Mouse (Mus musculus): Measurements from ENCODE around the gene Pde11a.
"Not testable (repeated sequence)": the region's sequence is repeated elsewhere in the genome, so short reads cannot be mapped to it uniquely, and the experiment has no call there.

The Pde11a gene

GRCm38 (mm10) chr2:75990885-75991539, 347.6 kb downstream of the Pde11a start:
- DNase-seq (ENCODE audit: low read depth, low spot score): no peak

- DNase-seq (ENCODE audit: low read depth, low spot score): no peak
These were observed 348.9 kb downstream of the Pde11a start for GRCm38 (mm10) chr2:75989694-75990093.

GRCm38 (mm10) chr2:75988779-75989363, 349.7 kb downstream of the Pde11a start:
- DNase-seq (ENCODE audit: low read depth, low spot score): no peak

GRCm38 (mm10) chr2:75988378-75988777, 350.2 kb downstream of the Pde11a start:
- no peak for DNase-seq (ENCODE audit: low read depth, low spot score)

- DNase-seq (ENCODE audit: low read depth, low spot score): no peak
These were observed 350.8 kb downstream of the Pde11a start for GRCm38 (mm10) chr2:75987739-75988138.

- DNase-seq (ENCODE audit: low read depth, low spot score): no peak
These were observed 353.4 kb downstream of the Pde11a start for GRCm38 (mm10) chr2:75985124-75985523.

GRCm38 (mm10) chr2:75983847-75984246, 354.7 kb downstream of the Pde11a start:
- no peak for DNase-seq (ENCODE audit: low read depth, low spot score)

- no peak for DNase-seq (ENCODE audit: low read depth, low spot score)
These were observed 355.5 kb downstream of the Pde11a start for GRCm38 (mm10) chr2:75983091-75983490.

- no peak for DNase-seq (ENCODE audit: low read depth, low spot score)
These were observed 355.9 kb downstream of the Pde11a start for GRCm38 (mm10) chr2:75982626-75983025.

GRCm38 (mm10) chr2:75981440-75982081, 357.0 kb downstream of the Pde11a start, which contains the start of gene Ttc30a1:
TSS of gene Ttc30a1 (minus strand) at chr2:75981967.
- not testable (repeated sequence) for DNase-seq (ENCODE audit: low read depth, low spot score)

GRCm38 (mm10) chr2:75980933-75981439, 357.6 kb downstream of the Pde11a start:
- not testable (repeated sequence) for DNase-seq (ENCODE audit: low read depth, low spot score)

- not testable (repeated sequence) for DNase-seq (ENCODE audit: low read depth, low spot score)
These were observed 360.7 kb downstream of the Pde11a start, which contains the start of gene Ttc30a2 for GRCm38 (mm10) chr2:75977752-75978368. TSS of gene Ttc30a2 (minus strand) at chr2:75978170.

GRCm38 (mm10) chr2:75976070-75976469, 362.5 kb downstream of the Pde11a start:
- not testable (repeated sequence) for DNase-seq (ENCODE audit: low read depth, low spot score)

- DNase-seq (ENCODE audit: low read depth, low spot score): no peak
These were observed 364.4 kb downstream of the Pde11a start for GRCm38 (mm10) chr2:75974131-75974530.

GRCm38 (mm10) chr2:75964972-75965371, 373.6 kb downstream of the Pde11a start:
- DNase-seq (ENCODE audit: low read depth, low spot score): peak; percentile 43

- DNase-seq (ENCODE audit: low read depth, low spot score): peak; percentile 42
These were observed 374.1 kb downstream of the Pde11a start for GRCm38 (mm10) chr2:75964512-75964911.

- no peak for DNase-seq (ENCODE audit: low read depth, low spot score)
These were observed 374.5 kb downstream of the Pde11a start for GRCm38 (mm10) chr2:75964051-75964450.

GRCm38 (mm10) chr2:75963211-75963840, 375.2 kb downstream of the Pde11a start:
- no peak for DNase-seq (ENCODE audit: low read depth, low spot score)

GRCm38 (mm10) chr2:75960366-75961330, 377.9 kb downstream of the Pde11a start:
- DNase-seq (ENCODE audit: low read depth, low spot score): peak; percentile 14

- DNase-seq (ENCODE audit: low read depth, low spot score): peak; percentile 27
These were observed 378.7 kb downstream of the Pde11a start for GRCm38 (mm10) chr2:75959850-75960365.
